18 mouse cellular contexts compared by ENCODE assay signal in genomic region chr1:43362136-43362535, GRCm38 (mm10).
DNase-seq lines count a peak whose midpoint lies in the region; ATAC-seq lines count a peak whose summit lies in the region.
"Had no signal": no experiment of that assay in that cellular context is flagged by ENCODE, and none has a peak within 500 bp of the region (broad histone marks: within the 10 kb centered on the region; RNA-seq: fewer than 3 reads in every experiment).

No protein-coding gene starts in this region.

- H3K4me1 ChIP-seq in hindbrain, embryonic 10.5 days (replicated peaks): peaks cover 37% of the 10 kb centered on the region
- peaks cover 16% of the 10 kb centered on the region for H3K4me1 ChIP-seq in hindbrain, embryonic 14.5 days (replicated peaks; ENCODE audit: control insufficient read depth, insufficient read depth, low read length)
- peaks cover 20% of the 10 kb centered on the region for H3K4me1 ChIP-seq in midbrain, embryonic 11.5 days (ENCODE audit: control insufficient read depth, insufficient read depth, low read length)
- H3K4me1 ChIP-seq in midbrain, embryonic 15.5 days: peaks cover 16% of the 10 kb centered on the region
- H3K4me1 ChIP-seq in embryonic facial prominence, embryonic 10.5 days: peaks cover 37% of the 10 kb centered on the region

- H3K36me3 ChIP-seq in hindbrain, embryonic 10.5 days: no peaks in the 10 kb centered on the region
- H3K36me3 ChIP-seq in hindbrain, embryonic 14.5 days (replicated peaks; ENCODE audit: control insufficient read depth, insufficient read depth): no peaks in the 10 kb centered on the region
- H3K36me3 ChIP-seq in midbrain, embryonic 11.5 days (ENCODE audit: control insufficient read depth, insufficient read depth, low read length): no peaks in the 10 kb centered on the region
- H3K36me3 ChIP-seq in midbrain, embryonic 15.5 days (replicated peaks): no peaks in the 10 kb centered on the region
- H3K36me3 ChIP-seq in embryonic facial prominence, embryonic 10.5 days (replicated peaks): no peaks in the 10 kb centered on the region
- H3K36me3 ChIP-seq: embryonic facial prominence, embryonic 13.5 days; hindbrain, embryonic 13.5 days; neural tube, embryonic 12.5 days had no signal

- H3K4me2 ChIP-seq in hindbrain, embryonic 14.5 days (replicated peaks): no peak overlapping the region
- H3K4me2 ChIP-seq in midbrain, embryonic 11.5 days: no peak overlapping the region
- H3K4me2 ChIP-seq in midbrain, embryonic 15.5 days: no peak overlapping the region
- H3K4me2 ChIP-seq: embryonic facial prominence, embryonic 13.5 days; hindbrain, embryonic 13.5 days; neural tube, embryonic 12.5 days had no signal

- H3K9ac ChIP-seq in hindbrain, embryonic 14.5 days: no peak overlapping the region
- no peak overlapping the region for H3K9ac ChIP-seq in midbrain, embryonic 11.5 days (ENCODE audit: low read length)
- no peak overlapping the region for H3K9ac ChIP-seq in midbrain, embryonic 15.5 days
- H3K9ac ChIP-seq: embryonic facial prominence, embryonic 13.5 days; hindbrain, embryonic 13.5 days; neural tube, embryonic 12.5 days had no signal

- no peaks in the 10 kb centered on the region for H3K9me3 ChIP-seq in hindbrain, embryonic 10.5 days
- no peaks in the 10 kb centered on the region for H3K9me3 ChIP-seq in hindbrain, embryonic 14.5 days (ENCODE audit: control insufficient read depth, low read length)
- H3K9me3 ChIP-seq in midbrain, embryonic 11.5 days (ENCODE audit: control insufficient read depth, low read length): no peaks in the 10 kb centered on the region
- H3K9me3 ChIP-seq in midbrain, embryonic 15.5 days: no peaks in the 10 kb centered on the region
- H3K9me3 ChIP-seq in embryonic facial prominence, embryonic 10.5 days: no peaks in the 10 kb centered on the region
- H3K9me3 ChIP-seq: embryonic facial prominence, embryonic 13.5 days; hindbrain, embryonic 13.5 days; neural tube, embryonic 12.5 days had no signal

- no peak for ATAC-seq in hindbrain, embryonic 14.5 days (ENCODE audit: low FRiP score)
- ATAC-seq in midbrain, embryonic 11.5 days (ENCODE audit: low FRiP score): no peak
- ATAC-seq in midbrain, embryonic 15.5 days (replicated peaks): no peak

- 0 out of 2 replicates have a peak overlapping the region, but pooled peaks have one; percentile 80 for H3K27ac ChIP-seq in hindbrain, embryonic 10.5 days
- no peak overlapping the region for H3K27ac ChIP-seq in hindbrain, embryonic 14.5 days
- H3K27ac ChIP-seq in midbrain, embryonic 11.5 days (ENCODE audit: low read depth, low read length): no peak overlapping the region
- no peak overlapping the region for H3K27ac ChIP-seq in midbrain, embryonic 15.5 days
- H3K27ac ChIP-seq in embryonic facial prominence, embryonic 10.5 days (replicated peaks): 0 out of 2 replicates have a peak overlapping the region, but pooled peaks have one; percentile 48
- H3K27ac ChIP-seq: embryonic facial prominence, embryonic 13.5 days; heart, adult 2 months; hindbrain, embryonic 13.5 days; neural tube, embryonic 12.5 days had no signal

- H3K4me3 ChIP-seq in hindbrain, embryonic 10.5 days: no peak overlapping the region
- H3K4me3 ChIP-seq in hindbrain, embryonic 14.5 days (replicated peaks; ENCODE audit: low read length): no peak overlapping the region
- no peak overlapping the region for H3K4me3 ChIP-seq in midbrain, embryonic 11.5 days (ENCODE audit: low read depth, low read length)
- no peak overlapping the region for H3K4me3 ChIP-seq in midbrain, embryonic 15.5 days
- no peak overlapping the region for H3K4me3 ChIP-seq in embryonic facial prominence, embryonic 10.5 days
- H3K4me3 ChIP-seq: embryonic facial prominence, embryonic 13.5 days; heart, adult 2 months; hindbrain, embryonic 13.5 days; neural tube, embryonic 12.5 days had no signal

- H3K27me3 ChIP-seq in hindbrain, embryonic 10.5 days (ENCODE audit: insufficient read depth, poor library complexity, severe bottlenecking): 0 out of 2 replicates have a peak, but pooled peaks cover 4% of the 10 kb centered on the region
- no peaks in the 10 kb centered on the region for H3K27me3 ChIP-seq in hindbrain, embryonic 14.5 days (ENCODE audit: control insufficient read depth, insufficient read depth, low read length)
- no peaks in the 10 kb centered on the region for H3K27me3 ChIP-seq in midbrain, embryonic 11.5 days (ENCODE audit: control insufficient read depth, insufficient read depth, low read length)
- H3K27me3 ChIP-seq in midbrain, embryonic 15.5 days (replicated peaks): no peaks in the 10 kb centered on the region
- no peaks in the 10 kb centered on the region for H3K27me3 ChIP-seq in embryonic facial prominence, embryonic 10.5 days (replicated peaks; ENCODE audit: low read depth, poor library complexity, severe bottlenecking)
- H3K27me3 ChIP-seq: embryonic facial prominence, embryonic 13.5 days; hindbrain, embryonic 13.5 days; neural tube, embryonic 12.5 days had no signal

- DNase-seq in hindbrain, embryonic 10.5 days (ENCODE audit: low spot score): no peak
- no peak for DNase-seq in hindbrain, embryonic 14.5 days (ENCODE audit: low spot score)
- DNase-seq in midbrain, embryonic 11.5 days (ENCODE audit: low spot score, missing footprints): peak; percentile 72
- no peak for DNase-seq in embryonic facial prominence, embryonic 10.5 days (ENCODE audit: low spot score)
- peak; percentile 42 for DNase-seq in thymus, postnatal 14 days
- DNase-seq in adrenal gland, postnatal 25 days: no peak
- DNase-seq in adrenal gland, postnatal 4 days (ENCODE audit: low spot score in 2 of 2): no peak
- DNase-seq: gastrocnemius, postnatal 14 days; heart, adult 2 months; kidney, adult 11 months; kidney, postnatal 14 days; layer of hippocampus, adult 9-11 months; lung, adult 2 months; midbrain, embryonic 14.5 days had no signal

- WGBS in hindbrain, embryonic 10.5 days: 56% methylated on average over 5 of the region's 5 CpGs
- 35% methylated on average over 5 of the region's 5 CpGs for WGBS in hindbrain, embryonic 14.5 days
- 56% methylated on average over 5 of the region's 5 CpGs for WGBS in midbrain, embryonic 11.5 days
- WGBS in midbrain, embryonic 15.5 days: 44% methylated on average over 5 of the region's 5 CpGs
- 56% methylated on average over 5 of the region's 5 CpGs for WGBS in embryonic facial prominence, embryonic 10.5 days

Comparison
In these comparisons a context has a peak if more than half of its experiments do, and no peak if none do; other contexts are left out.
1. H3K27ac ChIP-seq: peak in hindbrain, embryonic 10.5 days (single experiment) and embryonic facial prominence, embryonic 10.5 days (single experiment); none in hindbrain, embryonic 14.5 days (single experiment), midbrain, embryonic 11.5 days (single experiment) and midbrain, embryonic 15.5 days (single experiment).
2. DNase-seq: peak in midbrain, embryonic 11.5 days (single experiment) and thymus, postnatal 14 days (single experiment); none in hindbrain, embryonic 10.5 days (single experiment), hindbrain, embryonic 14.5 days (single experiment), embryonic facial prominence, embryonic 10.5 days (single experiment), adrenal gland, postnatal 25 days (single experiment) and adrenal gland, postnatal 4 days (0 of 2).